Comparison of ENCODE assay signal across 13 mouse cellular contexts in genomic region chr3:141943317-141943742, GRCm38 (mm10).
"Had no signal": no experiment of that assay in that cellular context is flagged by ENCODE, and none has a peak within 500 bp of the region (broad histone marks: within the 10 kb centered on the region; RNA-seq: fewer than 3 reads in every experiment).

No protein-coding gene starts in this region.

- H3K27ac ChIP-seq: kidney, postnatal 0 days; limb, embryonic 13.5 days; liver, embryonic 14.5 days; neural tube, embryonic 13.5 days had no signal

- H3K9me3 ChIP-seq: limb, embryonic 13.5 days; neural tube, embryonic 13.5 days had no signal

- H3K27me3 ChIP-seq: neural tube, embryonic 13.5 days had no signal

- H3K4me3 ChIP-seq: limb, embryonic 13.5 days; neural tube, embryonic 13.5 days had no signal

- DNase-seq: kidney, postnatal 36 days; layer of hippocampus, adult 9-11 months; layer of hippocampus, postnatal 36 days; left cerebral cortex, postnatal 4 days; lung, adult 18-20 months; midbrain, embryonic 14.5 days; right cerebral cortex, adult 18-20 months; right cerebral cortex, postnatal 25 days; thymus, postnatal 4 days had no signal

- H3K36me3 ChIP-seq: limb, embryonic 13.5 days; neural tube, embryonic 13.5 days had no signal

- H3K9ac ChIP-seq: limb, embryonic 13.5 days; liver, embryonic 14.5 days; neural tube, embryonic 13.5 days had no signal

- H3K4me2 ChIP-seq: limb, embryonic 13.5 days; neural tube, embryonic 13.5 days had no signal
